Mouse (Mus musculus) midbrain, embryonic 10.5 days (tissue): ENCODE data around the gene Psors1c2. TPM values are rescaled to one million over a fixed set of nuclear protein-coding genes. Genes with fewer than 3 reads are reported as not detected.
A peak's percentile ranks its signal among the peaks of the same experiment; 100 is the strongest.

Experiments
- DNase-seq: peaks from one replicate; pipeline ENCODE4 v3.0.0-alpha.2; 2017; ENCODE audit warnings: low spot score
- H3K27ac ChIP-seq: fragments of 300-500 bp; sonication (generic); replicated peaks from 2 replicates; pipeline ENCODE4 v1.5.1; 2016; ENCODE audit warnings: mild to moderate bottlenecking
- H3K27me3 ChIP-seq: fragments of 300-500 bp; sonication (generic); 2 replicates; pipeline ENCODE4 v1.6.1; 2016; ENCODE audit warnings: low read depth, mild to moderate bottlenecking; ENCODE audit not compliant: poor library complexity, severe bottlenecking
- H3K36me3 ChIP-seq: fragments of 300-500 bp; sonication (generic); 2 replicates; pipeline ENCODE4 v1.6.1; 2016; ENCODE audit warnings: mild to moderate bottlenecking, moderate library complexity
- H3K4me1 ChIP-seq: fragments of 300-500 bp; sonication (generic); 2 replicates; pipeline ENCODE4 v1.6.1; 2016
- H3K4me3 ChIP-seq: fragments of 300-500 bp; sonication (generic); 2 replicates; pipeline ENCODE4 v1.5.1; 2016; ENCODE audit warnings: mild to moderate bottlenecking, moderate library complexity
- H3K9me3 ChIP-seq: fragments of 300-500 bp; sonication (generic); replicated peaks from 2 replicates; pipeline ENCODE4 v1.6.1; 2016; ENCODE audit warnings: mild to moderate bottlenecking
- WGBS: fragments of 180-500 bp; shearing (Covaris S2); methylation state at CpG from one replicate; pipeline ENCODE4 v1.1.7; 2016; 5-methylcytosine and 5-hydroxymethylcytosine counted together
- polyA plus RNA-seq: library from polyadenylated mRNA; unstranded; fragments of >200 nt; fragmentation: Nextera tagmentation; extraction: Ambion mirVana; gene quantifications from 2 replicates; pipeline ENCODE4 v1.2.1, GENCODE M21; 2016

Gene Psors1c2
- polyA plus RNA-seq, 1 experiment from 2014 or later: 2.0 TPM

DNA sequence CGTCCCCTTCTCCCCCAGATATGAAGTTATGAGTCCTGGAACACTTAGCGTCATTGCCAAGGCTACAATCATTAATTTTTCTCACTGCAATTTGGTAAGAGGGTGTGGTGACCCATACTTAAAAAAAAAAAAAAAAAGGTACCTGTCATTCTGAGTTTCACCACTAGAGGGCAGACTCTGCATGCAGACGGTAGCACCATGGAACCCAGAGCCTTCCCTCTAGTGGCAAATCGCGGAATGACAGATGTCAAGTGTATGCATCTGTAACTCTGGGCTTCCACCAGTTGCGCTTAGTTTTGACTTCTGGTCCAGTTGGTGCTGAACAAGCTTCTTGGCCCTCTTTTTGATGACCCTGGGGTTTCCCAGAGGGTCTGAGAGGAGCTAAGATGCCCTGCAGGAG, 45.2 kb downstream of the Psors1c2 start:
- H3K27ac ChIP-seq: no peak overlapping the region
- H3K36me3 ChIP-seq: no peaks in the 10 kb centered on the region
- DNase-seq: peak; percentile 76
- H3K4me3 ChIP-seq: no peak overlapping the region
- 0 out of 2 replicates have a peak, but pooled peaks cover 5% of the 10 kb centered on the region for H3K9me3 ChIP-seq
- H3K4me1 ChIP-seq: no peaks in the 10 kb centered on the region
- H3K27me3 ChIP-seq: peaks cover 15% of the 10 kb centered on the region; the same call in 1 of the 2 replicates
- 17% methylated on average over 6 of the region's 6 CpGs for WGBS

DNA sequence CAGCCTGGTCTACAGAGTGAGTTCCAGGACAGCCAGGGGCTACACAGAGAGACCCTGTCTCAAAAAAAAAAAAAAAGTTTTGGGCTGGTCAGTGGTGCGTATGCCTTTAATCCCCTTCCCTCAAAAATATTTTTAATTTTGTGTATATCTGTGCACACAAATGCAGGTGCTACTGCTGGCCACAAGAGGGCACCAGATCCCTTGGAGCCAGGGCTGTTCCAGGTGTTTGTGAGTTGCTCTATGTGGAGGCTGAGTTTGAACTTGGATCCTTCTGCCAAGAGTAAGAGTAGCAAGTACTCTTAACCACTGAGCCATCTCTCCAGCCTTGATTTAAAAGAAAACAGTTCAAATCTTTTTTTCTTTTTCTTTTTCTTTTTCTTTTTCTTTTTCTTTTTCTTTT, 49.9 kb downstream of the Psors1c2 start:
- 79% methylated on average over 1 of the region's 1 CpGs for WGBS
- Histone ChIP-seq H3K27me3 (peaks cover 11% of the 10 kb centered on the region), H3K9me3 (peaks cover 5% of the 10 kb centered on the region; the same call in 1 of the 2 replicates), H3K4me3 (no peak overlapping the region), H3K4me1 (peaks cover 4% of the 10 kb centered on the region), H3K27ac (no peak overlapping the region), H3K36me3 (no peaks in the 10 kb centered on the region)
- no peak for DNase-seq

Other genes with a start within 250 kb of the Psors1c2 start
- not detected in 2 replicates for gene H2-Q1, start 212.8 kb upstream of the Psors1c2 start, polyA plus RNA-seq
- gene H2-Q2, start 191.0 kb upstream of the Psors1c2 start, polyA plus RNA-seq: 0.25 and 0.38 TPM in 2 replicates
- gene H2-Q4, start 153.6 kb upstream of the Psors1c2 start, polyA plus RNA-seq: 2.9 and 3.1 TPM in 2 replicates
- 1.5 and 1.9 TPM in 2 replicates for gene H2-Q6, start 108.4 kb upstream of the Psors1c2 start, polyA plus RNA-seq
- 16.0 and 17.5 TPM in 2 replicates for gene H2-Q7, start 94.0 kb upstream of the Psors1c2 start, polyA plus RNA-seq
- gene H2-Q10, start 63.1 kb upstream of the Psors1c2 start, polyA plus RNA-seq: 0.22 and 0.27 TPM in 2 replicates
- 0.10 TPM in 1 of 2 replicates, not detected in the other for gene Pou5f1, start 27.2 kb upstream of the Psors1c2 start, polyA plus RNA-seq
- 56.7 and 58.8 TPM in 2 replicates for gene Tcf19, start 16.4 kb upstream of the Psors1c2 start, polyA plus RNA-seq
- 23.4 and 23.6 TPM in 2 replicates for gene Cchcr1, start 16.1 kb upstream of the Psors1c2 start, polyA plus RNA-seq
- gene Cdsn, start 18.9 kb downstream of the Psors1c2 start, polyA plus RNA-seq: 0.07 and 0.10 TPM in 2 replicates
- not detected in 2 replicates for gene 2300002M23Rik, start 34.2 kb downstream of the Psors1c2 start, polyA plus RNA-seq
- not detected in 2 replicates for gene Sfta2, start 68.3 kb downstream of the Psors1c2 start, polyA plus RNA-seq
- gene Gm9573, start 93.4 kb downstream of the Psors1c2 start, polyA plus RNA-seq: not detected in 2 replicates
- 0.17 and 0.22 TPM in 2 replicates for gene Mucl3, start 110.5 kb downstream of the Psors1c2 start, polyA plus RNA-seq
- gene Vars2, start 134.4 kb downstream of the Psors1c2 start, polyA plus RNA-seq: 19.3 and 20.6 TPM in 2 replicates
- 50.1 and 52.3 TPM in 2 replicates for gene Gtf2h4, start 140.5 kb downstream of the Psors1c2 start, polyA plus RNA-seq
- 142 and 193 TPM in 2 replicates for gene Ddr1, start 171.4 kb downstream of the Psors1c2 start, polyA plus RNA-seq